Mouse (Mus musculus): ENCODE measurements around the gene Hpse.
A peak's percentile ranks its signal among the peaks of the same experiment; 100 is the strongest.

Gene Hpse

GRCm38 (mm10) chr5:100680542-100680933 lies 39.0 kb downstream of the Hpse start:
- DNase-seq: no peak

DNA sequence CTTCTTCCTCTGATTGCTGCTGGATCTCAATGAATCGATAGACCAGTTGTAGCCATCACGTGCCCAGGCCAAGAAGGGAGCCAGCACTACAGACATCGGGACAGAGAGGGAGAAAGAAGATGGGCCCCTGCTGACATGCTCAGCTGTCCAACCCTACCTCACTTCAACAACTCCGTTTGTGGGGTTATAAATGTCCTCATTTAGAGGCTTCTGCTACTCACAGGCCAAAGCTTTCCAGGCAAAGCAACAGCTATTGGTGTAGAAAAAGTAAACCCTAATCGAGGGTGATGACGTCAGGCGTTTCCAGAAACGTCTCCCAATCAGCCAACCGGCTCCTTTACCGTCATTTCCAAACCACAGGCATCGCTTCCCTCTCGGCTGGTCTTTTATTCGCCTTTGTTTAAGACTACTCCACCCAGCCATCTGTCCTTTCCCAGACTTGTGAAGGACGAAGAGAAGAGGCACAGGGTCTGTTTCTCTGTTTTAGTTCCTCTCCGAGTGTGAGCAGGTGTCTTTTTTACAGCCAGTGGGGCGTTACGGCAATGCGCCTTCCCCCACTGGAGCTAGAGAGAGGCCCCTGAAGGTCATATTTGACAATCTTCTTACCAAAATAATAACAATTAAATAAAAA lies 39.5 kb downstream of the Hpse start:
- DNase-seq: no peak

GRCm38 (mm10) chr5:100674711-100675376 lies 44.7 kb downstream of the Hpse start, which contains the start of gene Coq2:
Gene Coq2 (minus strand): TSS chr5:100675140.
- DNase-seq: peak; percentile 82 to 83

GRCm38 (mm10) chr5:100673745-100674486 lies 45.6 kb downstream of the Hpse start:
- peak; percentile 94 to 95 for DNase-seq

- DNase-seq: no peak
These were observed 47.1 kb downstream of the Hpse start for GRCm38 (mm10) chr5:100672403-100672802.

- no peak for DNase-seq
These were observed 47.6 kb downstream of the Hpse start for GRCm38 (mm10) chr5:100671897-100672296.

DNA sequence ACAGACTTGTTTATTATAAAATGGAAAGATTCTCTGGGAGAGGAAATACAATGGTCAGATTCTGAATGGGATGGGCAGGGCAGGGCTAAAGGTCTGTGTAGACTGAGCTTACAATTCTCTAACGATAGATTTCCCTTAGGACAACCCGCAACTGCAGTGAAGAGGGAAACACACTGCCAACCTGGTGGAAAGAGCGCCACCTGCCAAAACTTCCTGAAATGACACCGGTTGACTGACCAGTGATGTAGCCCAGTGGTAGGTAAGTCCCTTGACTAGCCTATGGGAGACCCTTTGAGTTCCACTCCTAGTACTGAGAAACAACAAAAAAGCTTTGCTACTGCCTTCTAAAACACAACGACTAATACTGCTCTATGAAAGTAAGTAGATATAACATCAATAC lies 48.1 kb downstream of the Hpse start:
- DNase-seq: peak; percentile 64 to 76

- DNase-seq: no peak
These were observed 52.6 kb downstream of the Hpse start for GRCm38 (mm10) chr5:100666965-100667364.

DNA sequence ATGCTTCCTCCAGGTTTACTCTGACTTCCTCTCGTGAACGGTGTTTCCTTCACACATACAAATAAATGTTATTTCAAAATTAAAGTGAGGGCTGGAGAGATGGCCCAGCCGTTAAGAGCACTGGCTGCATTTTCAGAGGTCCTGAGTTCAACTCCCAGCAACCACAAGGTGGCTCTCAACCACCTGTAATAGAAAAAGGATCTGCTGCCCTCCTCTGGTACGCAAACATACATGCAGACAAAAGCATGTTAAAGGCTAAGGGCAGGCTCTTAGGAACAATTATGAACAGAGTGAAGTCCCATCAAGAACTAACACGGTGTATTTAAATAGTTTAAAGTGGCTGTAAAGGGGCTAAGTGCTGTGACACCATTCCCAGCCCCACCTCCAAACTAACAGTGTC lies 55.7 kb downstream of the Hpse start:
- peak; percentile 26 to 37 for DNase-seq

- DNase-seq: no peak
These were observed 56.5 kb downstream of the Hpse start for GRCm38 (mm10) chr5:100663011-100663410.

DNA sequence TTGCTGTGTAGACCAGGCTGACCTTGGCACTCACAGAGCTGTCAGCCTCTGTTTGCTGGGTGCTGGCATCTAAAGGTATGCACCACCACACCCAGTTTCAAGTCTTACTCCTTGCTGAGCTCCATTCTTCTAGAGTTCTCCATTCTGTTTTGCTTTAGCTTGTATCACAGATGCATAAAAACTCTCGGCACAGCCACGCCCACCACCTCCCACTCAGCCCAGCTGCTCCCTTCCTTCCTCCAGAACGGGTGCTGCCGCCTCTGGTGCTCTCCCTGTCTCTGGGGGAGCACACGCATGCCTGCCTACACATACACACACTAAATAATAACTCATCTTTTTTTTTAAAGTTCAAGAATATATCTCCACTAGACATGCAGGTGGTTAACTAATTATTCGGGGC lies 61.1 kb downstream of the Hpse start:
- no peak for DNase-seq

- DNase-seq: no peak
These were observed 63.2 kb downstream of the Hpse start for GRCm38 (mm10) chr5:100656352-100656751.

DNA sequence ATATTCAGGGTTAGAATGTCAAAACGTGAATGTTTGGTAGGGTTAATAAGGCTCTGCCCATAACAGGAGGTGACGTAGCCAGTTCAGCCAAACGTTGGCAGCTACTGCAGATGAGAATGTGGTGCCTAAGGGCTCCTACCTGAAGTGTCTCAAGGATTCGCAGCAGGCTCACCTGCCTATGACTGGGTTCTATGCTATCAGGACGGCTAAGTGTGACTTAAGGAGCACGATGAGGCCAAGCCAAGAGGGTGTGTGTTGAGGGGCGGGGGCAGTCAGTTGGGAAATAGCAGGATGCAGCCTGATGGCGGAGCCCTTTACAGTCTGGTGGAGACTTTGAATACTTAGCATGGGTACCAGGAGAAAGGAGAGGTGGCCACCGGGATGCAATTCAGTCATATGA lies 67.2 kb downstream of the Hpse start:
- DNase-seq: no peak

DNA sequence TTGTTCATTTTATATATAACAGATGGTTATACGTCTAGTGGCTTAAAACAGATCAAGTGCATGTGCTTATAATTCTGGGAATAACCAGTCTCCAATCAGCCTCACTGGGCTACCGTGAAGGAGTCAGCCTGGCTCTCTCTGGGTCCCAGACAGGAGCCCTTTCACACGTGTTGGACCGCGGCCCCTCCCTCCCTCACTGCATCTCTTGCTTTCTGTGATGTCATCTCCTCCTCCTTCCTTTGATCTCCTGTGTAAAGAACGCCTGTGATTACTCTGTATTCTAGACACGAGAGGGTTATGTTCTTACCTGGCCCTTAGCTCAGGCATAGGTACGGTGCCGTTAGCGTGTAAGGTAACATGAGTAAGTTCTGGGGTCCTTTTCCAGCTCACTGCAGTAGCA lies 68.0 kb downstream of the Hpse start:
- DNase-seq: no peak

- DNase-seq: no peak
These were observed 68.5 kb downstream of the Hpse start for GRCm38 (mm10) chr5:100650969-100651368.

DNA sequence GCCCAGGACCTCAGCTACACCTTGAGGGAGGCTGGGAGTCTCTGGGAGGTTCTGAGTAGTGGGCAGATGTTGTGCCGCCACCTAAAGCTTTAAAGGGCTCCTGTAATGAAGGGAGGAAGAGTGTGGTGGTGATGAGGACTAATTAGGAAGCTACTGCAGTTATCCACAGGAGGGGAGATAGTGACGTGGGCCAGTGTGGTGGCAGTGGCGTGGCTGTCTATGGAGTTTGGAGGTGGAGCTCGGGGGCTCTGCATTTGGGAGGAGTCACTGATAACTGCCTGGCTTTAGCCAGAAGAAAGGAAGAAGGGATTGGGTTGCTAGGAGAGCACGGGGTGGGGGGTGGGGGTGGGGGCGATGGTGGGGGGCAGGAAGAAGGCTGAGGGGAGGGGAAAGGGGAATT lies 71.0 kb downstream of the Hpse start:
- DNase-seq: no peak

DNA sequence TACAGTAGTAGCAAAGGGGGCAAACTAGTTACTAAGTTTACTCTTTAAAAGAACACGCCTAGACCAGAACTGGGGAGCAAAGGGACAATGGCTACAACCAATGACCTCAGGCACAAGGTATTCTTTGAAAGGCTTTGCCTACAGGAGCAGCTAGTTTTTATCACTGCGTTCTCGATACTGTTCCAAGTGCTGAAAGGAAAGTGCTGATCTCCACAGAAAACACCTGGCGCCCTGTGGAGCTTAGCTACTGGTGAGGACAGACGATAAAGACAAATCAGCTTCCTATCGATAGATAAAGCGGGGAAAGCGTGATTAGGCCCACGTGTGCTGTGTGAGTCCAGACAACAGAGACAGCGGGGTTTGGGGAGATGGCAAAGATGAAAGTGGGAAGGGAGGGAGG lies 71.5 kb downstream of the Hpse start:
- DNase-seq: no peak

DNA sequence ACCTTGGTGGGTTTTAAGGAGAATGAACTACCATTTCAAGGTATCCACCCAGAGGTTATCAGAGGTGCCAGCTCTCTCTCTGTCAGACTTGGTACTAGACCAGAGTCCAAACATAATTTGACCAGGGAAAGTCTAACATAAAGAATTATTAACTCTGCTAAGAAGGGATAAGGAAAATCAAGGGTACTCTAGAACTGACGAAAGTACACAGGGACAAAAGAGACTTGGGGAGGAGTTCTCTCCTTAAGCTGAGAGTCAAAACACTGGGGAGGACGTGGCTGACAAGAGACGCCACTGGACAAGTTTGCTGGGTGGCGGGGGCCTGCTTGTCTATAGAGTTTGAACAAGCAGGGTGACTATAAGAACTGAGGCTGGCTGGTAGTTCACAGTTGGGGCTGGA lies 73.0 kb downstream of the Hpse start:
- no peak for DNase-seq

DNA sequence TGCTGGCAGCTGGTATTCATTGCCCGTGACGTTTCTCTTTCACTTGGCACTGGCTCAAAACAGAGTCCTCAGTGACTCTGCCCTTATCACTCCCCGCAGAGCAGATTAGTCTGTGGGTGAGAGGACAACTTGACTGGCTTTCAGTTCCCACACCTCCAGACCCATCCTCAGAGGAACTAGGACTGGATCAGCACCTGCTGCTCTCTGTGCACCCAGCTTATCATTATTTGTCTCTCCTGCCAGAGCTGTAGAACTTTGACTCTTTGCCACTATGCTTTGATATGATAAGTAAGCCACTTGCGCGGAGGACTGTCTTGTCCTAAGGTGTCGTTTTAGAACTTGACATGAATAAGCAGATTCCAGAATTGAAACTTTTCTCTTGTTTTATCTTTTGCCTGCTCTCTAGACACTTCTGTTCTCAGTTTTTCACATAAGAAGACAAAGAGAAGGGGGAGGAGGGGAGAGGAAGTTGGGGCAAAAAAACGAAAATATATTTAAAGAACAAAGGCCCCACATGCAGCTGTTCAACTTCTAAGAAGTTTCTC lies 75.5 kb downstream of the Hpse start:
- DNase-seq: peak in 1 of 2 experiments; percentile 22

DNA sequence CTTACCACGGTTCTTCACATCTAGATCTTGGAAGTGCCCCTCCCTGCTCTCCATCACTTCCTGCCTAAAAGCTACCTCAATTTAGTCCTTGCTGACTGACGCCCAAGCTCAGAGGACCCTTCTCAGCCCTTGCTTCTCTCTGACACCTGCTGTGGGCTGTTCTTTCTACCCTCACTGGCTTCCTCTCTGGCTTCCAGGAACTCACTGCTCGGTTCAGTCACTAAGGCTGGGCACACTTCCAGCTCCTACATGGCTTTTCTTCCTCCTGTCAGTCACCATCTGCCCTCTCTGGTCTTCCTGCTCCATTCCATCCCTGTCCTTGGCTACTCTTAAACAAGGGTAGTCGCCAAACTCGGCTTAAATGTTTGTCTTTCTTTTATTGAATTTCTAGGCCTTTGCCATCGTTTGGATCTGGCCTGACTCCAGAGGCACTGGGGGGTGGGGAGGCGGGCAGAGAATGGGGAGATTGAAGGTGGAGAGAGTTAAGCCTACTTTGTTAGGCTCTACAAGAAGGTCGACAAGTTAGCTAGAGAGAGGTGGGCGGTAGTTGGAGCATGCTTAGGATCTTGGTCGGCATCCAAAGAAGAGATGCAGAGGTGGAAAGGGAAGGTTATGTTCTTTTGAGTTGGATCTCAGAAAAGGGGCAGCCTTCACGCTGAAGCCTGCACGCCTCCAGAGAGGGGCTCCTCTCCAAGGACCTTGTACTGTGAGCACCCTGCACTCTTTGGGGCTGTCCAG lies 76.1 kb downstream of the Hpse start:
- DNase-seq: peak; percentile 85

DNA sequence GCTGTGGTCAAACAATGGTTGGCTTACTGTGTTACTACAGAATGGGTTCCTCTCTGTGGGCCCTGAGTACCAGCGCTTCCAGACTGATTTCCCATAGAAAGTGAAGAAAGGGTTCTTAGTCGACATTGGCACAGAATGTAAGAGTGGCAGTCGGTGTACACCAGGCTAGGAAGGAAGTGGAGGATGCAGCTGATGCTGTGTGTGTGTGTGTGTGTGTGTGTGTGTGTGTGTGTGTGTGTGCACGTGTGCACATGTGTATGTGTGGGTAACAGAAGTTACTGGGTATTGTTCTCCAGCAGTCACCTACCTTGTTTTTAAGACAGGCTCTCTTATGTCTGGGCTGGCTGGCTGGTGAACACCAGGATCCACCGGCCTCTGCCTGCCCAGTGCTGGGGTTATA lies 77.2 kb downstream of the Hpse start:
- DNase-seq: no peak

DNA sequence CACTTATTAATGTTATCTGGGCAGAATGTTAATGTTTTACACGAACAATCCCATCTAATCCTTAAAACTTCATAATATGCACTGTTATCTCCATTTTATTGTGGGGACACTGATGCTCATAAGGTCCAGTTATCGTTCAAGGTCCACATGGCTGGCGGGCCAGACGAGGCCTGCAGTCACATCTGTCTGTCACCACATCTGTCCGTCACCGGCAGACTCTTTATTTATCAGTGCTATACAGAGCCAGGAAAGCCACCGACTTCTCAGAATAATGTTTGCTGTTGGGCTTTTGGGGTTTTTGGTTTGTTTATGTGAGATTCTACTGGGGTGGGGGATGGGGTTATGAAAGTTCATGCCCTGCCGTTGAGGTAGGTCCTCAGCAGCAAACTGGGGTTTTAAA lies 81.0 kb downstream of the Hpse start:
- no peak for DNase-seq

Measured in cerebellum, postnatal 14 days (tissue).